Mouse (Mus musculus) spleen, postnatal 4 days (tissue): ENCODE data around the gene Tuba3a.
"Not testable (repeated sequence)": the region's sequence is repeated elsewhere in the genome, so short reads cannot be mapped to it uniquely, and the experiment has no call there.

ENCODE experiments used
- DNase-seq, 2 experiments: peaks; one replicate each; pipeline ENCODE4 v3.0.0; 2022; ENCODE audit warnings: low spot score in 2 of 2

Tuba3a gene

DNA sequence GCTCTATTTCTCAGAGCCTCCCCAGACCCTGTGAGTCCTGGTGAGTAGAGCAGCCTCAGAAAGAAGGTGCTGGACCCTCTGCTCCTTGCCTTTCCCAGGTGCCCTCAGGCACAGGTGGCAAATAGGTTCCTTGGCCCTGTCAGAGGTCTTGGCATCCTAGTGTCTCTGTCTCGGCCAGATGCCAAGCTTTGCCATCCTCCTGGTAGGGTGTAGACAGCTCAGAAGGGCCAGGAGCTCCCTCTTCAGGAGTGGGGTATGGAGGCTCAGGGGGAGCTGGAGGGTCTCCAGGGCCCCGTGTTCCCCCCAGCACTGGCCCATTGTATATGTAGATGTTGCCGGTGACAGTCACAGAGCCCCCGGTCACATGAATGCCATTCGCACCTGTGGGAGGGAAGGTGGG lies 21.2 kb upstream of the Tuba3a start:
- no peak for DNase-seq

GRCm38 (mm10) chr6:125305465-125305864 lies 19.6 kb upstream of the Tuba3a start:
- no peak for DNase-seq

DNA sequence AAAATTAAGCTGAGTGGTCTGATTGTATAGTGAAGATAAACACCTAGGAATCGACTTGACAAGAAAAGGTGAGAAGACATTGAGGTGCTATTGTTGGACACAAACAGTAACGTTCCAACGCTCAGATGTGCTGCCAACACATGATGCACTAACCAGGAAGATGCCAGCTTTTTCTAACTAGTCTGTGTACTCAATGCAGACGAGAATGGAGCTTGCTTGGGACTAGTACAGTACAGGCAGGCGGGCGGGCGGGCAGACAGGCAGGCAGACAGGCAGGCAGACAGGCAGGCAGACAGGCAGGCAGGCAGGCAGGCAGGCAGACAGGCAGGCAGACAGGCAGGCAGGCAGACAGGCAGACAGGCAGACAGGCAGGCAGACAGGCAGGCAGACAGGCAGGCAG lies 18.6 kb upstream of the Tuba3a start:
- not testable (repeated sequence) for DNase-seq

DNA sequence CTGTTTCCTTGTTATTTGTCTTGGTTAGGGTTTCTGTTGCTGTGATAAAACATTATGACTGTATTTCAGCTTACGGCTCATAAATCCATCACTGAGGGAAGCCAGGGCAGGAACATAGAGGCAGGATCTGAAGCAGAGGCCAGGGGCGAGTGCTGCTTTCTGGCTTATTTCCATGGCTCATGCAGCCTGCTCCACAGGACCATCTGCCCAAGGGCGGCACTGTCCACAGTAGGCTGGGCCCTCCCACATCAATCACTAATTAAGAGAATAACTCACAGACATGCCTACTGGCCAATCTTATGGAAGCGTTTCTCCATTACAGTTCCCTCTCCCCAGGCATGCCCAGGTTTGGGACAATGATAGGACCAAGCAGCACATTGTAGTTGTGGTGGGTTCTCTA lies 17.4 kb upstream of the Tuba3a start:
- DNase-seq: no peak

DNA sequence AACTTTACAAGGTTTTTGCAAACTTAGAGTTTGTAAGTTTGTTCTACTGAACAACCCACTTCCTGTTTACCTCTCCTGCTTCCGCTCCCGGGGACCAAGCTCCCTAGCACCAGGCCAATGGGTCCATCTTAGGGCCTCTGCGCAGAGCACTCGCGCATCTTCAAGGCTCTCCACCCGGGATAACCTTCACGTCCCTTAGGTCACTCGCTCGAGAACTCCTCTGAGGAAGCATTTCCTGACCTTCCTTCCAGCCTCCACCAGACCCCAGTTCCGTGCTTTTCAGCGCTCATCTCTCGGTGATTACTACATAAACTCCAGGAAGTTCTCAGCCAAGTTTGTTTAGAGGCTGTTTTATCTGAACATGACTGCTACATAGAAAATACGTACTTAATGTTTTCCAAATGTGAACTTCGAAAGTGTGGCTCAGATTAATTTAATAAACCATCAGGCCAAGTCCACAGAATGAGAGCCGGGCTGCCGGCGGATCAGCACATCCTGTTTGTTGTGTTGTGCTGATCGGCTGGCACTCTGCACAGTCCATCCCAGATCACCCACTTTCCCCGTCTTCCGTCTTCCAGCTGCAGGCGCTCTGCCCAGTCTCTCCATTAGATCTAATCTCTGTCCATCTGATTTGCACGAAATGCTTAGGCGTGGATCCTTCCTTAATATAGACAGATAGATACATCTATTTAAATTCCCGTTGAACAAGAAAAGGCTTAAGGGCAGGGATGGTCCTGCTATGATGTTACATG lies 16.6 kb upstream of the Tuba3a start:
- DNase-seq: no peak

- DNase-seq: no peak
These were observed 15.1 kb upstream of the Tuba3a start for GRCm38 (mm10) chr6:125300982-125301381.

DNA sequence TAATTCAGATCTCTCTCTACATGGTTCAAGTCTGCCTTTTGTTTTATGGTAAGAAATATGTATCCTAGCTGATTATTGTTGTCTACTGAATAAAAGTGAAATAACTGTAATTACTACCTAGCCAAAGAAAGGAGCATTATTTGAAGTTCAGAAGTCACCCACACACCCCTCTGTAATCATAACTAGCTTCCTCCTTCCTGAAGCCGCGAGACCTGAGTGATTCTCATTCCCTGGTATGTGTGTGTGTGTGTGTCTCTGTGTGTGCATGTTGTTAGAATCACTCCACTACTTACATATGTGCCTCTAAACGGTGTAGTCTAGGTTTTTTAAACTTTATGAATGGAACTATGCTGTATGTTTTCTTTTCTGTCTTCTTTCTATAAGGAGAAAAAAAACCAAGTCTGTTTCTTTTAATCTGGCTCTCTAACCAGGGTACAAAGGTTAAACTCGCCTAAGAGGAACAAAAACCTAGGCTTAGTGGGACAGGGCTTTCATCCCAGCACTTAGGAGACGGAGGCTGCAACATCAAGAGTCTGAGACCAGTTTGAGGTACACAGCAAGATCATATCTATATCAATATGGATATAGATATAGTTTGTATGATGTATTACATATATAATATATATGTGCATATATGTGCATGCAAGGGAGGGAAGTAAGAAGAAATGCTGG lies 11.4 kb upstream of the Tuba3a start:
- DNase-seq: no peak

GRCm38 (mm10) chr6:125294049-125294448 lies 8.2 kb upstream of the Tuba3a start:
- DNase-seq: no peak

DNA sequence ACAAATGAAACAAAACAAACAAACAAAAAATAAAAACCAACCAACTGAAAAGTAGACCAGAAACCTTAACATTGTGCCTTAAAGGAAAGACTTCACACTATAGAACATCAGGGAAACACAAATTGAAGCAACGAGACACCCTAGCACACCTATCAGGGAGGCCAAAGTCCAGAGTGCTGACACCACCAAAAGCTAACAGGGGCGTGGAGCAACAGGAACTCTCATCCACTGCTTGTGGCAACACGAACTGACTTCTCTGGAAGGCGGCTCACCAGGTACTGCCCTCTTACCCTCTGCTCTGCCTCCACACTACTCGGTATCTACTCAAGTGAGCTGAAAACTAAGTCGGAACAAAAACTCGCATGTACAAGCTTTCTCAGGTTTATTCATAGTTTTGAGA lies 6.4 kb upstream of the Tuba3a start:
- DNase-seq: no peak

GRCm38 (mm10) chr6:125291329-125291728 lies 5.5 kb upstream of the Tuba3a start:
- no peak for DNase-seq

DNA sequence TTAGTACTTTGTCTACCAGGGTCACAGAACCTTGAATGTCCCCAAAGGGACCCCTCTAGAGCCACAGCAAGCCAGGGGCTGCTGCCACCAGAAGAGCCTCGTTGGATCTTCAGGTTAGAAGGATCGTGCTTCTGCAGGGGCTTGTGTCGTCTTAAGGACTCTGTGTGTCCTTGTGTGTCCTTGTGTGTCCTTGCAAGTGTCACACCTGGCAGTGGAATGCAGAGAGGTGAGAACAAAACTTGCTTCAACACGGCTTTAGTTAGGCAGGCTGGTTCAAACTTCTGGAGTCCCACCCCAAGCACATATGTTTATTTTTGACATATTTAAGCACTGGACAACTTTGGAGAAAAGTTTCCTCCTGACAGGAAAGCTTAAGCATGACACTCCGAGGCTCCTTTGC lies 2.9 kb upstream of the Tuba3a start:
- DNase-seq: no peak

DNA sequence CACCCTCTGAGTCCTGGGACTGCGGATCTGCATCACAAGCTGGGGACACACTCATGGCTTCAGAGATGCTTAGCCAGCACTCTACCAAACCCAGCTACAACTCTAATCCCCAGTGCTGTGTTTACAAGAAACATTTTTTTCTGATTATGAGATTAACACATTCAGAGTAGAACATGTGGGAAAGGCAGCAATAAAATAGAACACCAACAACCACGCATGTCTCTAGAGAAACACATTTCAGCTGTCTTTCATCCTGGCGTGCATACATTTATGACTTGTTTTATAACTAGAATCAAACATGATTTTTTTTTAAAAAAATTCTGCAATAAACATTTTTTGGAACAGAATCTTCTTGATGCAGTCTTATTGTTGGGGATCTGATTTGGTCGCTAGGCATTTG lies 1.1 kb upstream of the Tuba3a start:
- DNase-seq: no peak

DNA sequence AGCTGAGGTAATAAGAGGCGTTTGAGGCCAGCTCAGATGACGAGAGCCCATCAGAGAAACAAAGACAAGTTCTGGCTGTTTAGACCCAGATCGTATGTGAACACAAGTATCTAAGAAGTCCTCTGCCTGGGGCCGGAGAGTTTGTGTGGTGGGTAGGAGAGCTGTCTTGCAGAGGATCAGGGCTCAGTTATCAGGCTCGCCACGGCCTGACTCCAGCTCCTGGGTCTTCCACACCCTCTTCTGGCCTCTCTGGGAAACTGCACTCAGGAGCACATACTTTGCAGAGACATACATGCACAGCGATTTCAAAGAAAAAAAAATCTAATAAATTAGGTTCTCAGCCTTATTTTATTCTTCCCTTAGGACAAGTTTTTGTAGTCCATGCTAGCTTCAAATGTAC lies 1.1 kb downstream of the Tuba3a start:
- DNase-seq: no peak

DNA sequence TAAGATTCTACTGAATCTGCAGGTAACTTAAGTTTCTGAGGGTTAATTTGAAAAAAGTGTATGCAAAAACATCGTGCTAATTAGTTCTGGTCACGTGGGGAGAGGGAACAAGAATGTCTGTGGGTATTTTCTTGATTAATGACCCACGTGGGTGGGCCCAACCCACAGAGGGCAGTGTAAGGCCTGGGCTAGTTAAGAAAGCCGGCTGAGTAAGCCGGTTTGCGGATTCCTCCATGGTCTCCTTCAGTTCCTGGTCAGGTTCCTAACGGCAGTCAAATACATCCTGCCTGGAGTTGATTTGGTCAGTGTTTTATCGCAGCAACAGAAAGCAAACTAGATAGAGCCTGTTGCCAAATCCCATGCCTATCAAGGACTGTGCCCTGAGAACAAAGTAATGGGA lies 1.6 kb downstream of the Tuba3a start:
- DNase-seq: no peak

DNA sequence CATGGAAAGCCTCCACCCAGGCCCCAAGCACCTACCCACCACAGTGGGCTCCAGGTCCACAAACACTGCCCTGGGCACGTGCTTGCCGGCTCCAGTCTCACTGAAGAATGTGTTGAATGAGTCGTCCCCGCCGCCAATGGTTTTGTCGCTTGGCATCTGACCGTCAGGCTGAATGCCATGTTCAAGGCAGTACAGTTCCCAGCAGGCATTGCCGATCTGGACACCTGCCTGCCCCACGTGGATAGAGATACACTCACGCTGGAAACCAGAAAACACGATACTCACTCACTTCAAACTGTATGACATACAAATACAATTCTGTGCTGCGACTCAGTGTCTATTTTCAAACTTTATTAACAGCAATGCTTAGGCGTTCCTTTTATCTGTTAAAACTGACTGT lies 3.1 kb downstream of the Tuba3a start:
- DNase-seq: not testable (repeated sequence)

- DNase-seq: no peak
These were observed 6.1 kb downstream of the Tuba3a start for GRCm38 (mm10) chr6:125279729-125280128.

- DNase-seq: no peak
These were observed 10.8 kb downstream of the Tuba3a start for GRCm38 (mm10) chr6:125274841-125275563.

DNA sequence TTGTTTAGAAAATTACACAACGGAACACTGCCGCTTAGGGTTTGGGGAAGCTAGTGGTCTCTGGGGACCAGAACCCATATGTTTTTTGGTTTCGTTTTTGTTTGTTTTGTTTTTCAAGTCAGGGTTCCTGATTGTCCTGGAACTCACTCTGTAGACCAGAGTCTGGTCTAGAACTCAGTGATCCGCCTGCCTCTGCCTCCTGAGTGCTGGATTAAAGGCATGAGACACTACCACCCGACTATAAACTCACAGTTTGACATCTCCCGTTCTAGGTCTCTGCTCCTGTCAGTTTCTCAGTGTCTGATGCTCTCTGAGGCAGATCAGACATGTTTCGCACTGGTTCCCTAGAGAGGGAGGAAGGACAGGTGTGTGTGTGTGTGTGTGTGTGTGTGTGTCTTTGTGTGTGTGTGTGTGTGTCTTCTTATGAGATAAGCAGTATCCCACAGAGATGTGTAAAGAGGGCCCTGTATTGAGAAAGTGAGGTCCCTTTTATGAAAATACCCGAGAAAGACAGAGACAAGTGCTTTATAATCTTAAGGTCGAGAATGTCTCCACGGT lies 13.5 kb downstream of the Tuba3a start:
- DNase-seq: no peak

DNA sequence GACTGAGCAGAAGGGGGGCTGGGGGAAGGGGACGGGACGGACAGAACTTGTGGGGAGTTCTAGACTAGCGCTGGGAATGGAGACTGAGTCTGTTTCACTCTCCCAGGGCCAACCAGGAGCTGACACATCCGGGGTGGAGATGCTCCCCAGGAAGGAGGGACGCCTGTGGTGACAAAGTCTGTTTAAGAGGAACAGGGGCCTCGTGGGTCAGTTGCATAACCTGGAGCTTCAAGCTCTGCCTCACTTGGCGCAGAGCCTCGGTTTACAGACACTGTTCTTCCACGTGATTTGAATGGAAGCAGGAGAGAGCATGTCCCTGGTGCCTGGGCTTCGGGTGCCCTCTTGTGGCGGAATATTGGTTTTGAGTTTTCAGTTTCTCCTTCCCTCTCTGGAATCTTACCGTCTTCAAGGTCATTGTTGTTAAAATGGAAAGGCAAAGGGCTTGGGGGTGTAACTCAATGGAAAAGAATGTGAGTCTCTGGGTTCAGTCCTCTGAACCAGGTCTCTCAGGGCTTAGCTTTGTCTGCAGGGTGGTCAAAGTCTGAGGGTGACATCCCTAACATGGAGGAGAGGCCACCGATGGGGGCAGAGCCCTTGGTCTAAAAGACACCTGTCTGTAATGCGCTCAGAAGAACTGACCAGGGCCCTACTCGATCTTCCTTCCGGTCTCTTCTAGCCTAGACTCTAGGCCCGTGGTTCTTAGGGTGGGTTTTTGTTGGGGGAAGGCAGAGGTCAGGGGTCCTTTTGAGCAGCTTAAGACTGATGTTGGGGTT lies 14.2 kb downstream of the Tuba3a start:
- DNase-seq: peak; percentile 81 to 88

GRCm38 (mm10) chr6:125268799-125269198 lies 17.0 kb downstream of the Tuba3a start:
- DNase-seq: no peak

- no peak for DNase-seq
These were observed 18.4 kb downstream of the Tuba3a start for GRCm38 (mm10) chr6:125267469-125267868.

DNA sequence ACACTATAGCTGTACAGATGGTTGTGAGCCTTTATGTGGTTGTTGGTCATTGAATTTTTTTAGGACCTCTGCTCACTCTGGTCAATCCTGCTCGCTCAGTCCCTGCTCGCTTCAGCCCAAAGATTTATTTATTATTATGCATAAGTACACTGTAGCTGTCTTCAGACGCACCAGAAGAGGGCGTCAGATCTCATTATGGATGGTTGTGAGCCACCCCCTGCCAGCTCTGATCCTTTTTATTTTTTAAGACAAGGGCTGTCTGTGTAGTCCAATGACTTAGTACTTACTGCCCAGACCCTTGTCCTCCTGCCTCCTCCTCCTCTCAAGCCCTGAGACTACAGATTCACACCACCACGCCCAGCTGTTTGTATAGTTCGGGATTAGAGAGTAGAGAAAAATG lies 19.2 kb downstream of the Tuba3a start:
- not testable (repeated sequence) for DNase-seq
